Mouse (Mus musculus) heart, embryonic 10.5 days (tissue): ENCODE results near the gene Chd6. TPM values are rescaled to one million over a fixed set of nuclear protein-coding genes. Genes with fewer than 3 reads are reported as not detected.
"Not testable (repeated sequence)": the region's sequence is repeated elsewhere in the genome, so short reads cannot be mapped to it uniquely, and the experiment has no call there.

Experiments used
- DNase-seq: peaks from one replicate; pipeline ENCODE4 v3.0.0-alpha.2; 2017; ENCODE audit warnings: low spot score
- H3K27ac ChIP-seq: fragments of 300-500 bp; sonication (generic); 2 replicates; pipeline ENCODE4 v1.5.1; 2016; ENCODE audit warnings: mild to moderate bottlenecking
- H3K27me3 ChIP-seq: fragments of 300-500 bp; sonication (generic); 2 replicates; pipeline ENCODE4 v1.6.1; 2016; ENCODE audit warnings: mild to moderate bottlenecking; ENCODE audit not compliant: poor library complexity, insufficient read depth, severe bottlenecking
- H3K36me3 ChIP-seq: fragments of 300-500 bp; sonication (generic); 2 replicates; pipeline ENCODE4 v1.6.1; 2016; ENCODE audit warnings: mild to moderate bottlenecking, moderate library complexity
- H3K4me1 ChIP-seq: fragments of 300-500 bp; sonication (generic); 2 replicates; pipeline ENCODE4 v1.6.1; 2016; ENCODE audit warnings: mild to moderate bottlenecking
- H3K4me3 ChIP-seq: fragments of 300-500 bp; sonication (generic); 2 replicates; pipeline ENCODE4 v1.5.1; 2016; ENCODE audit warnings: mild to moderate bottlenecking, moderate library complexity
- H3K9me3 ChIP-seq: fragments of 300-500 bp; sonication (generic); 2 replicates; pipeline ENCODE4 v1.6.1; 2016; ENCODE audit warnings: mild to moderate bottlenecking, moderate library complexity
- WGBS: fragments of 180-500 bp; shearing (Covaris S2); methylation state at CpG from one replicate; pipeline ENCODE4 v1.1.7; 2016; 5-methylcytosine and 5-hydroxymethylcytosine counted together
- polyA plus RNA-seq: library from polyadenylated mRNA; unstranded; fragments of >200 nt; fragmentation: Nextera tagmentation; extraction: Ambion mirVana; gene quantifications from 2 replicates; pipeline ENCODE4 v1.2.1, GENCODE M21; 2016

Chd6 gene
- polyA plus RNA-seq, 1 experiment from 2014 or later: 22.9 TPM

DNA sequence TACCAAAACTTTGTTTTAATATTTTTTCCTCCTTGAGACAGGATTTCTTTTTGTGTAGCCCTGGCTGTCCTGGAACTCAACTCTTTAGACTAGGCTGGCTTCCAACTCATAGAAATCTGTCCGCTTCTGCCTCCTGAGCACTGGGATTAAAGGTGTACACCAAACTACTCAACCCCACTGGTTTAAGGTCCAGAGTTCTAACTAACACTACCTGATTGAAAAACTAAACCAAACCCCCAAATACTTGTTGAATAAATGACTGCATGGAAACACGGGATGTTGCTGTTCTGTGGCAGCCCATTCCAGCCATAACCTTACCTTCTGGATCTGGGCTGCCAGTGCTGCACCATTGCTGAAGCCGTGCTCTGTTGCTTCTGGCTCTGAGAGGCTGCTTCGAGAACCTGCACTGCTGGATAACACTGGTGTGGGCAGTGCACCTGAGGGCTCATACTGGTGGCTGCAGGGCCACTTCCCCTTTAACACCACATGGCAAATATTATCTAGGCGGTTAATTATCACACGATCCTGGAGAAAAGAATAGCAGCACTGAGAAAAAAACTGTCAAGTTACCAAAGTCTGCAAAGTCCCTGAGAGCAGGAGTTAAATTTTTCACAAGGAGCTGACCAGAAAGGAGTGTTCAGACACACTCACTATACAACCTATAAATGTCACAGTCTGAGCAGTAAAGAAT is 147.8 kb downstream of the Chd6 start:
- no peaks in the 10 kb centered on the region for H3K4me1 ChIP-seq
- H3K36me3 ChIP-seq: peaks cover 74% of the 10 kb centered on the region
- 91% methylated on average over 6 of the region's 6 CpGs for WGBS

DNA sequence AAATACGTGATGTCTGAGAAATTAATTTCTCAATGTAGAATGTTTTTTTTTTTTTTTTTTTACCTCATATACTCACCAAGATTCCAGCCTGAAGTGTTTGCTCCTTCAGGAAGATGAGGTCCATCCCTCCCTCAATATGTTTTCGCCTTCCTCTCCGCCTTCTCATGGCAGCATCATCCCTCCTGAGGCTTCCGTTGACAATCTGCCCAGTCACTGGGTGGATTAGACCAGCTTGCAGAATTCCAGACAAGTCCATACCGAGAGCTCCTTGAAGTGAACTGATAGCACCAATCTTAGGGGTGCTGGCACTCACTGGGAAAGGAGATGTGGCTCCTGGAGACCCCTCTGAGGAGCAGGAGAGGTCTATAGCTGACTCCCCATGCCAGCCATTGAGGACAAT is 149.0 kb downstream of the Chd6 start:
- H3K27me3 ChIP-seq: no peaks in the 10 kb centered on the region
- 92% methylated on average over 5 of the region's 5 CpGs for WGBS
- H3K27ac ChIP-seq: no peak overlapping the region
- H3K36me3 ChIP-seq: peaks cover 74% of the 10 kb centered on the region
- H3K4me3 ChIP-seq: no peak overlapping the region
- H3K9me3 ChIP-seq: no peaks in the 10 kb centered on the region
- DNase-seq: no peak
- no peaks in the 10 kb centered on the region for H3K4me1 ChIP-seq

More for the DNA sequence above, 147.8 kb downstream of the Chd6 start:
- Histone ChIP-seq H3K27ac (no peak overlapping the region), H3K9me3 (no peaks in the 10 kb centered on the region), H3K4me3 (no peak overlapping the region), H3K27me3 (no peaks in the 10 kb centered on the region)
- no peak for DNase-seq

GRCm38 (mm10) chr2:160958737-160959136 is 150.1 kb downstream of the Chd6 start:
- H3K9me3 ChIP-seq: no peaks in the 10 kb centered on the region
- H3K27me3 ChIP-seq: no peaks in the 10 kb centered on the region
- no peak overlapping the region for H3K4me3 ChIP-seq
- DNase-seq: no peak
- no peaks in the 10 kb centered on the region for H3K4me1 ChIP-seq
- 80% methylated on average over 5 of the region's 5 CpGs for WGBS
- H3K36me3 ChIP-seq: peaks cover 79% of the 10 kb centered on the region
- no peak overlapping the region for H3K27ac ChIP-seq

DNA sequence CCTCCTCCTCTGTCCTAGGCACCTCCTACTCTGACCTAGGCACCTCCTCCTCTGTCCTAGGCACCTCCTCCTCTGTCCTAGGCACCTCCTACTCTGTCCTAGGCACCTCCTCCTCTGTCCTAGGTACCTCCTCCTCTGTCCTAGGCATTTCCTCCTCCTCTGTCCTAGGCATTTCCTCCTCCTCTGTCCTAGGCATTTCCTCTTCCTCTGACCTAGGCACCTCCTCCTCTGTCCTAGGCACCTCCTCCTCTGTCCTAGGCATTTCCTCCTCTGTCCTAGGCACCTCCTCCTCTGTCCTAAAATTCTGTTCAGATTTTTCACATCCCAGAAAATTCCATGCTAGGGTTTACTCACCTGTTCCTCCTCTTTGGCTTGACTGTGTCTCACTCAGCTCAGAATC is 151.1 kb downstream of the Chd6 start:
- H3K4me1 ChIP-seq, H3K9me3 ChIP-seq, H3K27me3 ChIP-seq, H3K4me3 ChIP-seq, DNase-seq, H3K27ac ChIP-seq: not testable (repeated sequence)
- peaks cover 83% of the 10 kb centered on the region for H3K36me3 ChIP-seq

DNA sequence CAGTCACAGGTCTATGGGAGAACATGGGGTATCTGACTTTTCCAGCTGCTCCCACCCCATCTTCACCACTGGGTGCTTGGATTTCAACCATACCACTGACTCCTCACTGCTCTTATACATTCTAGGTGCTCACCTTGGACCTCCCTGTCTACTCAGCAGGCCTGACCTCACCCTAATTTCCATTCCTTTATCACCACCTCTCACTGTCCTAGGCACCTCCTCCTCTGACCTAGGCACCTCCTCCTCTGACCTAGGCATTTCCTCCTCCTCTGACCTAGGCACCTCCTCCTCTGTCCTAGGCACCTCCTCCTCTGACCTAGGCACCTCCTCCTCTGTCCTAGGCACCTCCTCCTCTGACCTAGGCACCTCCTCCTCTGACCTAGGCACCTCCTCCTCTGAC is 151.6 kb downstream of the Chd6 start:
- DNase-seq, H3K4me3 ChIP-seq, H3K27ac ChIP-seq, H3K4me1 ChIP-seq, H3K27me3 ChIP-seq, H3K9me3 ChIP-seq: not testable (repeated sequence)
- H3K36me3 ChIP-seq: peaks cover 81% of the 10 kb centered on the region

GRCm38 (mm10) chr2:160955331-160955730 is 153.5 kb downstream of the Chd6 start:
- Histone ChIP-seq H3K27ac (no peak overlapping the region), H3K4me1 (peaks cover 15% of the 10 kb centered on the region), H3K4me3 (no peak overlapping the region), H3K27me3 (no peaks in the 10 kb centered on the region), H3K9me3 (no peaks in the 10 kb centered on the region), H3K36me3 (peaks cover 78% of the 10 kb centered on the region)
- WGBS: 70% methylated on average over 7 of the region's 7 CpGs
- no peak for DNase-seq

GRCm38 (mm10) chr2:160954541-160954940 is 154.3 kb downstream of the Chd6 start:
- no peaks in the 10 kb centered on the region for H3K27me3 ChIP-seq
- H3K4me3 ChIP-seq: no peak overlapping the region
- no peak for DNase-seq
- H3K27ac ChIP-seq: no peak overlapping the region
- 92% methylated on average over 3 of the region's 3 CpGs for WGBS
- peaks cover 78% of the 10 kb centered on the region for H3K36me3 ChIP-seq
- H3K4me1 ChIP-seq: peaks cover 15% of the 10 kb centered on the region
- H3K9me3 ChIP-seq: no peaks in the 10 kb centered on the region

DNA sequence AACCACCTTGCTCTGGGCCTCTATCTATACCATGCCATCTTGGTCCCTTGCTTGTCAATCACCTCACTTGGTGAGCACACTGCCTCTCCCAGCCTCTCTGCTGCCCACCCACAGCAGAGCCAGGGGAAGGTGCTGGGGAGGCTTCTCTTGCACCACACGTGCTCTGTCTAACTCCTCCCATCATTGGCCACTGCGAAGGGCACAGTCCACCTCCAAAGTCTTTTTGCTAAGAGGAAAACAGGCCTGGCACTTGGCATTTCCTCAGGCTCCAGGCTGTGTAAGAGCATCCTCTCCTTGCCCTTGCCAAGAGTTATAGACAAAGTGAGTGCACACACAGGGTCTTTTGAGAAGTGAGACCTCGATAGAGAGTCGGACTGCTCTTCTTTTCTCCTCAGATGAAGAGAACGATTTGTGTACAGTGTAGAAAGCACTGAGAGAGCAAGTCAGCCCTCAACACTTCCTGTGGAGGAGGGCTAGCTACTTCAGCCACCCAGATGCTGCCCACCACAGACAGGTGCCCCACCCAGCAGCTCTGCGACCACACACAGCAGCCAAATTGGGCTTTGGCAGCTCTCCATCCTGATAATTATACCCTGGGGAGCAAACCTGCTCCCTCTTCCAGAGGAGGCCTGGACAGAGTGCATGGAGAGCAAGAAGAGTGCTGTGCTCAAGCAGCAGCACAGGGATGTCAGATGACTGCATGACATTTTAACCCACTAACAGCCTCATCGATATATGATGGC is 155.6 kb downstream of the Chd6 start:
- Histone ChIP-seq H3K27me3 (no peaks in the 10 kb centered on the region), H3K9me3 (no peaks in the 10 kb centered on the region), H3K27ac (no peak overlapping the region), H3K4me3 (no peak overlapping the region), H3K36me3 (peaks cover 84% of the 10 kb centered on the region), H3K4me1 (peaks cover 15% of the 10 kb centered on the region)
- 83% methylated on average over 7 of the region's 7 CpGs for WGBS
- no peak for DNase-seq

- Histone ChIP-seq H3K27ac (no peak overlapping the region), H3K4me3 (no peak overlapping the region), H3K4me1 (peaks cover 15% of the 10 kb centered on the region), H3K36me3 (peaks cover 80% of the 10 kb centered on the region), H3K27me3 (no peaks in the 10 kb centered on the region), H3K9me3 (no peaks in the 10 kb centered on the region)
- 53% methylated on average over 4 of the region's 4 CpGs for WGBS
- no peak for DNase-seq
Measured at GRCm38 (mm10) chr2:160951595-160951994, 157.3 kb downstream of the Chd6 start.

DNA sequence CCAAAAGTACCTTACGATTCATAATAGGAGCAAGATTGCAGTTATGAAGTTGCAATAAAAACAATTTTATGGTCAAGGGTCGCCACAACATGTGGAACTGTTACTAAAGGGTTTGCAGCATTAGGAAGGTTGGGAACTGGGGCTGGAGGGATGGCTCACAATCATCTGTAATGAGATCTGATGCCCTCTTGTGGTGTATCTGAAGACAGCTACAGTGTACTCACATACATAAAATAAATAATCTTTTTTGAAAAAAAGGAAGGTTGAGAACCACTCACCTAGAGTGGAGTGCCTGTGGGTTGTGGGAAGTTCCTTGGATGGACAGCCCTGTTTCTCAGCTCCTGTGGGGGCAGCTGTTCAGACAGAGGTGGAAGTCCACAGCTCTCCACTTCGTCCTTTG is 166.4 kb downstream of the Chd6 start:
- Histone ChIP-seq H3K36me3 (peaks cover 14% of the 10 kb centered on the region; the same call in 1 of the 2 replicates), H3K9me3 (no peaks in the 10 kb centered on the region), H3K27me3 (peaks cover 7% of the 10 kb centered on the region; the same call in 1 of the 2 replicates), H3K4me3 (no peak overlapping the region), H3K27ac (no peak overlapping the region), H3K4me1 (peaks cover 39% of the 10 kb centered on the region)
- no peak for DNase-seq
- 65% methylated on average over 3 of the region's 3 CpGs for WGBS

DNA sequence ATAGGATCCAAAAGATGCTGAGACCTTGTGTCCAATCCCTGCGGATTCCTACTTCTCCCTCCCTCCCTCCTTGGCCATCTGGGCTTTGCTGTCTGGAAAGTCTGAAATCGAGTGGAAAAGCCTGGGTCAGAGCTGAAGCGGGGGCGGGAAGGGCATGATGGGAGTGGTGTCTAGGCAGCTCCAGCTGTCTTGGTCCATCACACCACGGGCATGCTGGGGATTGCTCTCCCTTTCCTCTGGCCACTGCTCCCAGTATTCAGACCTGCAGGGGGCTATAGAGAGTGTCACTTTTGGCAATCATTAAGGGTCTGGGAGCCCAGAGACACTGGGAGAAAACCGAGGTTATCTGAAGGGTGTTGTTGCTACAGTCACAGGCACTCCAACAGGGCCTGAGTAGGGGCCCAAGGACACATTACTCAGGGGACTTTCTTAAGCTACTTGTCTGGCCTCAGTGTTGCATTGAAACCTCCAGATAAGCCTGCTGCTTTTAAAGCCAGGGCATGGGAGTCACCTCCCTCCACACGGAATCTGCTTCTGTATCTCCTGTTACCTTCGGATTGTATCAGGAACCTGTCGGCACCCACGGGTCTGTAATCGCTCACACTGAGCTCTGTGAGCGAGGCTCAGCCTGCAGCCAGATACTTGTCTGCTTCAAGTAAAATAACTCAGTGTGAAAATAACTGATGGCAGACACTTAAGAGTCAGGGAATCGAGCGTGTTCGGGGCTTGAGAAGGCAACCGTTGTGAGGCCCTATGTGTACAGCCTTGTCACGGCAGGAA is 167.8 kb downstream of the Chd6 start:
- no peaks in the 10 kb centered on the region for H3K9me3 ChIP-seq
- WGBS: 24% methylated on average over 17 of the region's 17 CpGs
- H3K4me1 ChIP-seq: peaks cover 39% of the 10 kb centered on the region
- H3K27me3 ChIP-seq: peaks cover 14% of the 10 kb centered on the region
- H3K36me3 ChIP-seq: peaks cover 10% of the 10 kb centered on the region; the same call in 1 of the 2 replicates
- H3K27ac ChIP-seq: peak overlapping the region; percentile 53; the same call in 1 of the 2 replicates
- peak; percentile 84 for DNase-seq
- peak overlapping the region; percentile 22 for H3K4me3 ChIP-seq

DNA sequence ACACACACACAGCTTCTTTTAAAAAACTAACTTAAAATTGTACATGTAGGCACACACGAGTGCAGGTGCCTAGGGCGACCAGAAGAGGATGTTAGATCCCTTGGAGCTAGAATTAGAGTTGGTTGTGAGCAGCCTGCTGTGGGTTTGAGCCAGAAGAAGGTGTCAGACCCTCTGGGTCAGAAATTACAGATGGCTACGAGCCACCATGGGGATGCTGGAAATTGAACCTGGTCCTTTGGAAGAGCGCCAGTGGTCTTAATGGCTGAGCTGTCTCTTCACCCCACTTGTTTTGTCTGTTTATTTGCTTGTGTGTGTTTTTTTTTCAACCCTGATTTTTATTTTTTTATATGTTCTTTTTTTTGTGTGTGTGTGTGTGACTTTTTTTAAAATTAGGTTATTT is 174.4 kb downstream of the Chd6 start:
- no peaks in the 10 kb centered on the region for H3K4me1 ChIP-seq
- 87% methylated on average over 4 of the region's 4 CpGs for WGBS
- no peaks in the 10 kb centered on the region for H3K9me3 ChIP-seq
- no peak for DNase-seq
- H3K27ac ChIP-seq: no peak overlapping the region
- H3K4me3 ChIP-seq: no peak overlapping the region
- H3K36me3 ChIP-seq: no peaks in the 10 kb centered on the region
- H3K27me3 ChIP-seq: peaks cover 21% of the 10 kb centered on the region

DNA sequence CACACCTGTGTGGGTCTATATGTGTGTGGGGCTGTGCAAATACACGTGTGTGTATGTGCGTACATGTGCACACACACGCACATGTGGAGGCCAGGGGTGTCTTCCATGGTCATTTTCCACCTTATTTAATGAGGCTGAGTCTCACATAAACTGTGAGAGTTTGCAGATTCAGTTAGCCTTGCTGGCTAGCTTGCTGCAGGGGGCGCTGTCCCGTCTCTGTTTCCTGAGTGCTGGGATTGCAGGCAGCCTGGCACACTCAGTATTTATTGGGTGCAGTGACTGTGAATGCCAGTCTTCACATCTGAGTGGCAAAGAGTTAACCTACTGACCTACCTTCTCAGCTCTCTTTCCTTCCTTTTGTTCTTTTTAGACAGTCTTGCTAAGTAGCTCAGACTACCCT is 175.0 kb downstream of the Chd6 start:
- no peaks in the 10 kb centered on the region for H3K4me1 ChIP-seq
- 59% methylated on average over 5 of the region's 5 CpGs for WGBS
- H3K9me3 ChIP-seq: no peaks in the 10 kb centered on the region
- no peak for DNase-seq
- H3K27ac ChIP-seq: no peak overlapping the region
- no peaks in the 10 kb centered on the region for H3K36me3 ChIP-seq
- peaks cover 20% of the 10 kb centered on the region for H3K27me3 ChIP-seq
- no peak overlapping the region for H3K4me3 ChIP-seq
